In genomic region chr19:16292056-16292608, GRCm38 (mm10) we compare ENCODE assay signal across 14 mouse cellular contexts.
DNase-seq lines count a peak whose midpoint lies in the region; ATAC-seq lines count a peak whose summit lies in the region.
"Had no signal": no experiment of that assay in that cellular context is flagged by ENCODE, and none has a peak within 500 bp of the region (broad histone marks: within the 10 kb centered on the region; RNA-seq: fewer than 3 reads in every experiment).

No protein-coding gene starts in this region.

- no peaks in the 10 kb centered on the region for H3K36me3 ChIP-seq in forebrain, embryonic 13.5 days (ENCODE audit: poor library complexity, severe bottlenecking)
- H3K36me3 ChIP-seq in forebrain, embryonic 10.5 days (replicated peaks) = no peaks in the 10 kb centered on the region
- H3K36me3 ChIP-seq in midbrain, embryonic 14.5 days (ENCODE audit: control insufficient read depth, insufficient read depth, low read length) = no peaks in the 10 kb centered on the region
- H3K36me3 ChIP-seq in liver, embryonic 12.5 days = no peaks in the 10 kb centered on the region
- H3K36me3 ChIP-seq: embryonic facial prominence, embryonic 12.5 days had no signal

- no peak for DNase-seq in forebrain, embryonic 10.5 days (ENCODE audit: extremely low spot score, low spot score)
- DNase-seq in thymus, postnatal 0 days (ENCODE audit: low spot score) = peak; percentile 11
- no peak for DNase-seq in thymus, postnatal 4 days
- DNase-seq in midbrain, embryonic 14.5 days = peak; percentile 61
- no peak for DNase-seq in urinary bladder, adult 2 months (ENCODE audit: low spot score)
- DNase-seq in Muller cell, postnatal 12 days (ENCODE audit: inconsistent ontology term) = no peak
- DNase-seq: adrenal gland, postnatal 25 days; cerebellum, adult 2 months; gastrocnemius, adult 2 months; layer of hippocampus, postnatal 36 days had no signal

- H3K4me2 ChIP-seq in forebrain, embryonic 13.5 days = no peak overlapping the region
- no peak overlapping the region for H3K4me2 ChIP-seq in midbrain, embryonic 14.5 days (ENCODE audit: low read length)
- no peak overlapping the region for H3K4me2 ChIP-seq in liver, embryonic 12.5 days
- H3K4me2 ChIP-seq: embryonic facial prominence, embryonic 12.5 days had no signal

- H3K9ac ChIP-seq in forebrain, embryonic 13.5 days = no peak overlapping the region
- no peak overlapping the region for H3K9ac ChIP-seq in midbrain, embryonic 14.5 days (replicated peaks; ENCODE audit: low read length)
- H3K9ac ChIP-seq in liver, embryonic 12.5 days = no peak overlapping the region
- H3K9ac ChIP-seq: embryonic facial prominence, embryonic 12.5 days had no signal

- no peak overlapping the region for H3K4me3 ChIP-seq in forebrain, embryonic 13.5 days
- no peak overlapping the region for H3K4me3 ChIP-seq in forebrain, embryonic 10.5 days
- no peak overlapping the region for H3K4me3 ChIP-seq in midbrain, embryonic 14.5 days (replicated peaks; ENCODE audit: low read depth, low read length)
- H3K4me3 ChIP-seq in liver, embryonic 12.5 days = no peak overlapping the region
- H3K4me3 ChIP-seq: embryonic facial prominence, embryonic 12.5 days; gastrocnemius, adult 2 months had no signal

- H3K4me1 ChIP-seq in forebrain, embryonic 13.5 days = peaks cover 24% of the 10 kb centered on the region
- peaks cover 7% of the 10 kb centered on the region for H3K4me1 ChIP-seq in forebrain, embryonic 10.5 days
- H3K4me1 ChIP-seq in midbrain, embryonic 14.5 days (ENCODE audit: control insufficient read depth, insufficient read depth, low read length) = peaks cover 22% of the 10 kb centered on the region
- H3K4me1 ChIP-seq in liver, embryonic 12.5 days = peaks cover 35% of the 10 kb centered on the region
- H3K4me1 ChIP-seq: embryonic facial prominence, embryonic 12.5 days had no signal

- ATAC-seq in forebrain, embryonic 13.5 days = peak; percentile 60; the same call in 1 of the 2 replicates
- ATAC-seq in midbrain, embryonic 14.5 days (ENCODE audit: low FRiP score, low TSS enrichment) = peak; percentile 34
- no peak for ATAC-seq in liver, embryonic 12.5 days

- H3K27me3 ChIP-seq in forebrain, embryonic 13.5 days = no peaks in the 10 kb centered on the region
- no peaks in the 10 kb centered on the region for H3K27me3 ChIP-seq in forebrain, embryonic 10.5 days (ENCODE audit: poor library complexity, severe bottlenecking)
- no peaks in the 10 kb centered on the region for H3K27me3 ChIP-seq in midbrain, embryonic 14.5 days (ENCODE audit: control insufficient read depth, insufficient read depth, low read length)
- H3K27me3 ChIP-seq in liver, embryonic 12.5 days (replicated peaks) = no peaks in the 10 kb centered on the region
- H3K27me3 ChIP-seq: embryonic facial prominence, embryonic 12.5 days had no signal

- H3K27ac ChIP-seq in forebrain, embryonic 13.5 days = peak overlapping the region; percentile 51
- H3K27ac ChIP-seq in forebrain, embryonic 10.5 days = no peak overlapping the region
- H3K27ac ChIP-seq in midbrain, embryonic 14.5 days (replicated peaks; ENCODE audit: low read depth, low read length) = peak overlapping the region; percentile 55
- no peak overlapping the region for H3K27ac ChIP-seq in liver, embryonic 12.5 days
- H3K27ac ChIP-seq: embryonic facial prominence, embryonic 12.5 days; gastrocnemius, adult 2 months; macrophage had no signal

- WGBS in forebrain, embryonic 13.5 days = 65% methylated on average over 2 of the region's 2 CpGs
- 83% methylated on average over 2 of the region's 2 CpGs for WGBS in forebrain, embryonic 10.5 days
- WGBS in midbrain, embryonic 14.5 days = 51% methylated on average over 2 of the region's 2 CpGs
- 79% methylated on average over 2 of the region's 2 CpGs for WGBS in liver, embryonic 12.5 days (ENCODE audit: insufficient replicate concordance)

- H3K9me3 ChIP-seq in forebrain, embryonic 13.5 days (replicated peaks) = no peaks in the 10 kb centered on the region
- H3K9me3 ChIP-seq in forebrain, embryonic 10.5 days = no peaks in the 10 kb centered on the region
- no peaks in the 10 kb centered on the region for H3K9me3 ChIP-seq in midbrain, embryonic 14.5 days (ENCODE audit: control insufficient read depth, low read length)
- no peaks in the 10 kb centered on the region for H3K9me3 ChIP-seq in liver, embryonic 12.5 days (replicated peaks)
- H3K9me3 ChIP-seq: embryonic facial prominence, embryonic 12.5 days had no signal

Comparison
In these comparisons a context has a peak if more than half of its experiments do, and no peak if none do; other contexts are left out.
1. H3K27ac ChIP-seq: peak in forebrain, embryonic 13.5 days (single experiment) and midbrain, embryonic 14.5 days (single experiment); none in forebrain, embryonic 10.5 days (single experiment) and liver, embryonic 12.5 days (single experiment).
2. DNase-seq: peak in thymus, postnatal 0 days (single experiment) and midbrain, embryonic 14.5 days (single experiment); none in forebrain, embryonic 10.5 days (single experiment), thymus, postnatal 4 days (single experiment), urinary bladder, adult 2 months (single experiment) and Muller cell, postnatal 12 days (single experiment).